Mouse (Mus musculus): ENCODE measurements at regions not wholly inside any gene's neighbourhood (a gene's known extent, or its start where the extent isn't known, plus 50 kb on each side); places are given as distances from the start of the nearest gene placed in this dataset.

GRCm38 (mm10) chr13:59940414-59941205, 117.7 kb upstream of the Tut7 start:
- WGBS, result 28% methylated on average over 16 of the region's 16 CpGs
- DNase-seq (ENCODE audit: low read depth, low spot score), result no peak

GRCm38 (mm10) chr13:59939886-59940285, 116.9 kb upstream of the Tut7 start:
- DNase-seq (ENCODE audit: low read depth, low spot score), result no peak
- WGBS, result 51% methylated on average over 5 of the region's 5 CpGs

- no peak for DNase-seq (ENCODE audit: low read depth, low spot score)
- 45% methylated on average over 3 of the region's 3 CpGs for WGBS
Measured at GRCm38 (mm10) chr13:59937147-59937546, 114.2 kb upstream of the Tut7 start.

- WGBS, result 52% methylated on average over 1 of the region's 1 CpGs
- DNase-seq (ENCODE audit: low read depth, low spot score), result no peak
Measured at GRCm38 (mm10) chr13:59934556-59934955, 111.6 kb upstream of the Tut7 start.

GRCm38 (mm10) chr13:59934093-59934492, 111.1 kb upstream of the Tut7 start:
- 83% methylated on average over 1 of the region's 1 CpGs for WGBS
- no peak for DNase-seq (ENCODE audit: low read depth, low spot score)

GRCm38 (mm10) chr13:59927379-59928111, 104.6 kb upstream of the Tut7 start:
- no peak for DNase-seq (ENCODE audit: low read depth, low spot score)
- 69% methylated on average over 12 of the region's 12 CpGs for WGBS

GRCm38 (mm10) chr13:59925845-59926481, 103.0 kb upstream of the Tut7 start:
- no peak for DNase-seq (ENCODE audit: low read depth, low spot score)
- 51% methylated on average over 9 of the region's 9 CpGs for WGBS

- WGBS, result 77% methylated on average over 5 of the region's 5 CpGs
- DNase-seq (ENCODE audit: low read depth, low spot score), result no peak
Measured at GRCm38 (mm10) chr13:59917185-59917584, 94.2 kb upstream of the Tut7 start.

- DNase-seq (ENCODE audit: low read depth, low spot score), result no peak
- 75% methylated on average over 22 of the region's 22 CpGs for WGBS
Measured at GRCm38 (mm10) chr13:59916166-59917044, 93.5 kb upstream of the Tut7 start.

GRCm38 (mm10) chr13:59915734-59916133, 92.8 kb upstream of the Tut7 start:
- no peak for DNase-seq (ENCODE audit: low read depth, low spot score)
- WGBS, result 79% methylated on average over 7 of the region's 7 CpGs

GRCm38 (mm10) chr13:59910179-59911071, 87.5 kb upstream of the Tut7 start:
- DNase-seq (ENCODE audit: low read depth, low spot score), result no peak
- 59% methylated on average over 8 of the region's 8 CpGs for WGBS

GRCm38 (mm10) chr13:59909400-59909799, 86.5 kb upstream of the Tut7 start:
- WGBS, result 84% methylated on average over 4 of the region's 4 CpGs
- no peak for DNase-seq (ENCODE audit: low read depth, low spot score)

- WGBS, result 78% methylated on average over 4 of the region's 4 CpGs
- DNase-seq (ENCODE audit: low read depth, low spot score), result no peak
Measured at GRCm38 (mm10) chr13:59908786-59909185, 85.8 kb upstream of the Tut7 start.

GRCm38 (mm10) chr13:59905488-59905887, 82.5 kb upstream of the Tut7 start:
- DNase-seq (ENCODE audit: low read depth, low spot score), result no peak
- 93% methylated on average over 3 of the region's 3 CpGs for WGBS

- no peak for DNase-seq (ENCODE audit: low read depth, low spot score)
- WGBS, result 56% methylated on average over 1 of the region's 1 CpGs
Measured at GRCm38 (mm10) chr13:59904415-59904814, 81.5 kb upstream of the Tut7 start.

- WGBS, result 80% methylated on average over 7 of the region's 7 CpGs
- no peak for DNase-seq (ENCODE audit: low read depth, low spot score)
Measured at GRCm38 (mm10) chr13:59899521-59899920, 76.6 kb upstream of the Tut7 start.

GRCm38 (mm10) chr13:59895754-59896153, 72.8 kb upstream of the Tut7 start:
- 67% methylated on average over 2 of the region's 2 CpGs for WGBS
- no peak for DNase-seq (ENCODE audit: low read depth, low spot score)

GRCm38 (mm10) chr13:59894094-59894493, 71.1 kb upstream of the Tut7 start:
- 69% methylated on average over 5 of the region's 5 CpGs for WGBS
- no peak for DNase-seq (ENCODE audit: low read depth, low spot score)

- no peak for DNase-seq (ENCODE audit: low read depth, low spot score)
- 43% methylated on average over 8 of the region's 8 CpGs for WGBS
Measured at GRCm38 (mm10) chr13:59892961-59893360, 70.0 kb upstream of the Tut7 start.
